Mouse (Mus musculus) embryonic fibroblast, embryonic 13.5 days (primary cell): ENCODE measurements around the gene Pold3.

ENCODE experiments used
- CTCF ChIP-seq: IDR thresholded peaks from 2 replicates; pipeline ENCODE4 v1.5.1; 2011; ENCODE audit warnings: mild to moderate bottlenecking, control low read depth, low read length, moderate library complexity, borderline replicate concordance; ENCODE audit not compliant: insufficient read depth
- POLR2A ChIP-seq: IDR thresholded peaks from 2 replicates; pipeline ENCODE4 v1.6.1; 2011; ENCODE audit warnings: low read depth, mild to moderate bottlenecking, control low read depth, low read length, moderate library complexity

DNA sequence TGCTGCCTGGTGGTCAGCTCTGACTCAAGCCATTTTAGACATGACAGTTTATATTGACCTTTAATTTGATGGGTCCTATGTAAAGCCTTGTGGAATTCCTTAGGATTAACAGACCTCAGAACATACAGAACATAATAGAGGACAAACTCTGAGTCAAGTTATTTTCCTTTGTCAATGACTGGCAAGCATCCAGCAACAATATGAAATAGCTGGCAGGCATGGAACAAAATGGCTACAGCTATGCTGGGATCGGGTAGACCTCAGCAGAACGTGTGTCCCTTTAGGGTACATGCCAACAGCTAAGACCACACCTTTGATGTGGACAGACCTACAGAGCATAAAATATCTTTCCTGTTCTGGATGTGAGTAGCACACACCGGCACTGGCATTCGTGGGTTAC is 42.1 kb upstream of the Pold3 start:
- TF ChIP-seq CTCF (no peak), POLR2A (no peak)
